Mouse (Mus musculus): ENCODE results near the gene Ptprt.

DNA sequence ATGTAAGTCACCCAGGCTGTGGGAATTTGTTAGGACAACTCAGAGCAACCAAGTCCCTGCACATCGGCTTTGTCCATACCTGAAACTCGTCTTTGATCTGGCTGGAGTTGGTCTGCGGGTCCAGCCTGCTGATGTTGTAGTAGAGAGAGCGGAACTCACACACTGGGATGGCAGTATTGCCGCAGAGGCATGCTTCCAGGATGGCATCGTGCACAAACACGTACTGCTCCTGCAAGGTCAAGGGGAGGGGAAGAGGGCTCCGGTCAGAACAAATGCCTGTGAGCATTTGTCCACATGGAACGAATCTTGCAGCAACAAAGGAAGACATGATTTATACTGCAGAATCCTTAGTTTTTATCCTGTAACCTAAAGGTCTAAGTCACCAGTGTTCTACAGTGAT is 1107.3 kb downstream of the Ptprt start:
- TF ChIP-seq CTCF (IDR thresholded peaks at IDR 0.05; ENCODE audit: low read depth, low read length) (no peak), POLR2A (IDR thresholded peaks at IDR 0.05; ENCODE audit: extremely low read depth, insufficient read depth, low read length) (no peak)
